Mouse (Mus musculus) erythroblast, embryonic 14.5 days (primary cell): ENCODE data around the gene Foxg1.

Experiments used
- GATA1 ChIP-seq: IDR thresholded peaks from 2 replicates; pipeline ENCODE4 v1.6.1; 2012; ENCODE audit warnings: low read length, inconsistent platforms, mixed read lengths
- TAL1 ChIP-seq: IDR thresholded peaks from 3 replicates; pipeline ENCODE4 v1.6.1; 2012; ENCODE audit warnings: low read length, inconsistent platforms, mixed read lengths

DNA sequence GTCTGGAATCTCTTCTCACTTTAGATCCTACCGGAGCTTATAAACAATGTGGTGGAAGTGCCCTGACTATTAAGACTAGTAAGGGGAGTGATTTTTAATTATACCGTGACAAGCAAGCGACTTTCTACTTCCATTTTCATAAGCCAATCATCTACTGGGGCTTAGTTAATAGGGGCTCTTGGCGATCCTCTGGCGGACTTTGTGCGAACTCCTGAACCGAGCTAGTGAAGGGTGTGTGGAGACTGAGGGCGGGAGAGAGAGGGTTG is 18.3 kb downstream of the Foxg1 start:
- TF ChIP-seq TAL1 (no peak), GATA1 (no peak)
